Mouse (Mus musculus): ENCODE data around the gene Gm4907.
"Not testable (repeated sequence)": the region's sequence is repeated elsewhere in the genome, so short reads cannot be mapped to it uniquely, and the experiment has no call there.

Gm4907 gene

DNA sequence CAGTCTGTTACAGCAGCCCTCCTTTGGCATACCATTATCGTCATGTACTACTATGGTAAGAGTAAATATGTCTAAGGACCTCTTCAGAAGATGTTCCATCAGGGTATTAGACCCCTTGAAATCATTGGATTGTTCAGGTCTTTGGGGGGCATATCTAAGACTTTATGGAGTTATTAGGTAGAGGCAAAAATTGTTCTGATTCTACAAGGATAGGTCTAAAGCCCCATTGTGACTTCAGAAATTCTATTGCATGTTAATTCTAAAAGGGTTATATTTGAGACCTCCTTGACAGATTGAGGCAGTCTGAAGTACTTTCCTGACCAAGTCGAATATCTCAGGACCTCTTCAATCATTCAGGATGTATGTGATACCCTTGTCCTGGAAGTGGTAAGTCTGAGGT is at the start of gene Gm4907:
Gene Gm4907, plus strand, starts transcription at position 301 of the 400 bp plus-strand sequence.
- DNase-seq (ENCODE audit: low spot score) = not testable (repeated sequence)

DNA sequence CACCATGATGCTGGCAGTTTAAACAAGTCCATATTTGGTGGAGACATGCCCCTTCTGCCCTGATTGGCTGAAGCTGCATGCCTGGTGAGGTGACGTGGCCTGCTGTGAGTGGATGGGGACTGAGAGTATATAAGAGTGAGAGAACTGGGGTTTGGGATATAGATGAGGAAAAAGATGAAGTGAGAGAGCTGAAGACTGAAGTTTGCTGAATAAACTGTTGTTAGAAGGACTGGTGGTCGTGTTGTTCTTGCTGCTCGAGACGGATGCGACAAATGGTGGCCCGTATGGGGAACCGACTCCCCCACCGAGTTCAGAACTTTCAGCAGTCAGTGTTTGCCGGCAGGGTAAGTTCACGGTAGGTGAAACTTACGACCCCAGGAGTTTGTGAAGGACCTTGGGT is 48.6 kb upstream of the Gm4907 start:
- DNase-seq (ENCODE audit: low spot score) = not testable (repeated sequence)

DNA sequence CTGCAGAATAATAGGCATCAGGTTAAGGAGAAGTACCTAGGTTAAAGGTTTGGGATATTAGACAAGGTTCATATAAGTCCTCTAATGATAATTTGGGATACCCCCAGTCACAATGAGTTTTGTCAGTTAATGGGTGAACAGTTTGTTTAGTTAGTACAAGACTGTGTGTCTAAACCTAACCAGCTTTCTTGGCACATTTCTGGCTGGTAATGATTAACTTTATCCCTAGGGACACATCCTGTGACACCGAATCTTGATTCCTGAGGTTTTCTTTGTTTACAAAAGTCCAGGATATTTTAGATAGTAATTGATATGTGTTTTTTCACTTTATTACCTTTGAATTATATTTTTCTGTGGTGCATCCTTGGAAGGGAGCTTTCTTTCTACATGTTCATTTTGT is 41.4 kb upstream of the Gm4907 start:
- DNase-seq (ENCODE audit: low spot score) = no peak

DNA sequence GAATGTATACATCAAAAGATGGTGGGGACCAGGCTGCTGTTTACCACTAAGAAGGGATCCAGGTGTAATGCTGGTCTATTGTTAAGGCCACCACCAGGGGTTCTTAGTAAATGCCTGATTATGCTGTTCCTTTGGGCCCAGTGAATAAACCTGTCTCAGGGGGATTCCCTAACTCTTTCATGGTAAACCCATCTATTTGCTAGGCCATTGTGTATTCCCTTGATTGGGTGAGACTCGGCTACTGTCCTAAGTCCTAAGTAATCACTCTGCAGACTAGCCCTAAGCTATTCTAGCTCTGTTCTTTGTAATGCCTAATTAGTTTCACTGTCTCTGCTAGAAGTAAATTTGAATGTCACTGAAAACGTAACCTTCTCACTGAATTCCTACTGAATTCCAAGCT is 71.8 kb downstream of the Gm4907 start:
- DNase-seq (ENCODE audit: low spot score) = no peak

Data from embryo, embryonic 10 days (tissue).